ENCODE assay signal across 9 mouse cellular contexts in the genomic region with DNA sequence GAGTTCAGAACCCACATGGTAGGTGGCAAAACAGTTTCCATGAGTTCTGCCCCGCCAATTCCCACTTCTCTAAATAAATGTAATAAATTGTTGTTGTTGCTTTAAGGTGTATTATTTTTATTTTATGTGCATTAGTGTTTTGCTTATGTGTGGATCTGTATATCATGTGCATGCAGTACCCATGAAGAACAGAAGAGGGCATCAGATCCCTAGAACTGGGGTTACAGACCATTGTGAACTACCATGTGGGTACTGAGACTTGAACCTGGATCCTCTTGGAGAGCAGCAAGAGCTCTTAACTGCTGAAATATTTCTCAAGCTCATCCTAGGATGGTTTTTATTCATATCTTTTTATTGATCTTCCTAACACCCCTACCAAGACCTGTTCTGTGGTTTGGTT. TPM values are rescaled to one million over a fixed set of nuclear protein-coding genes. Genes with fewer than 3 reads are reported as not detected.
A peak's percentile ranks its signal among the peaks of the same experiment; 100 is the strongest.
DNase-seq lines count a peak whose midpoint lies in the region; ATAC-seq and TF ChIP-seq lines count a peak whose summit lies in the region.
"Had no signal": no experiment of that assay in that cellular context is flagged by ENCODE, and none has a peak within 500 bp of the region (broad histone marks: within the 10 kb centered on the region; RNA-seq: fewer than 3 reads in every experiment).

No protein-coding gene starts in this region.

- H3K9me3 ChIP-seq in hindbrain, embryonic 10.5 days, result no peaks in the 10 kb centered on the region
- H3K9me3 ChIP-seq in hindbrain, embryonic 13.5 days, result no peaks in the 10 kb centered on the region
- H3K9me3 ChIP-seq in ES-Bruce4 (replicated peaks; ENCODE audit: control insufficient read depth, insufficient read depth, low read length, poor library complexity, severe bottlenecking), result no peaks in the 10 kb centered on the region
- H3K9me3 ChIP-seq in lung, embryonic 14.5 days (ENCODE audit: low read depth, low read length), result no peaks in the 10 kb centered on the region
- H3K9me3 ChIP-seq: neural tube, embryonic 12.5 days had no signal

- TF ChIP-seq CTCF in ES-Bruce4 (IDR thresholded peaks at IDR 0.05; ENCODE audit: low read depth, low read length), result peak; percentile 8
- peak; percentile 70 for TF ChIP-seq CTCF in lung, embryonic 14.5 days (IDR thresholded peaks at IDR 0.05; ENCODE audit: low read depth)

- peaks cover 6% of the 10 kb centered on the region; the same call in 1 of the 2 replicates for H3K36me3 ChIP-seq in hindbrain, embryonic 10.5 days
- 0 out of 2 replicates have a peak, but pooled peaks cover 8% of the 10 kb centered on the region for H3K36me3 ChIP-seq in hindbrain, embryonic 13.5 days
- H3K36me3 ChIP-seq in ES-Bruce4 (ENCODE audit: control insufficient read depth, insufficient read depth, low read length, poor library complexity, severe bottlenecking), result no peaks in the 10 kb centered on the region
- H3K36me3 ChIP-seq in lung, embryonic 14.5 days (ENCODE audit: insufficient read depth), result no peaks in the 10 kb centered on the region

- no peak for ATAC-seq in hindbrain, embryonic 13.5 days (ENCODE audit: low FRiP score)
- ATAC-seq in lung, embryonic 14.5 days (ENCODE audit: insufficient read depth), result no peak

- H3K4me1 ChIP-seq in hindbrain, embryonic 10.5 days (replicated peaks), result peaks cover 21% of the 10 kb centered on the region
- H3K4me1 ChIP-seq in hindbrain, embryonic 13.5 days (replicated peaks), result peaks cover 39% of the 10 kb centered on the region
- no peaks in the 10 kb centered on the region for H3K4me1 ChIP-seq in ES-Bruce4 (ENCODE audit: control insufficient read depth, insufficient read depth, low read length)
- no peaks in the 10 kb centered on the region; the same call in 1 of the 2 replicates for H3K4me1 ChIP-seq in lung, embryonic 14.5 days (ENCODE audit: insufficient read depth)

- H3K9ac ChIP-seq in hindbrain, embryonic 13.5 days, result no peak overlapping the region
- no peak overlapping the region for H3K9ac ChIP-seq in ES-Bruce4 (ENCODE audit: low read depth, poor library complexity, severe bottlenecking)
- no peak overlapping the region for H3K9ac ChIP-seq in lung, embryonic 14.5 days
- H3K9ac ChIP-seq: neural tube, embryonic 12.5 days had no signal

- H3K4me2 ChIP-seq in hindbrain, embryonic 13.5 days, result no peak overlapping the region
- no peak overlapping the region for H3K4me2 ChIP-seq in lung, embryonic 14.5 days
- H3K4me2 ChIP-seq: neural tube, embryonic 12.5 days had no signal

- no peaks in the 10 kb centered on the region for H3K27me3 ChIP-seq in hindbrain, embryonic 10.5 days (ENCODE audit: insufficient read depth, poor library complexity, severe bottlenecking)
- no peaks in the 10 kb centered on the region for H3K27me3 ChIP-seq in hindbrain, embryonic 13.5 days
- no peaks in the 10 kb centered on the region for H3K27me3 ChIP-seq in ES-Bruce4 (ENCODE audit: control insufficient read depth, insufficient read depth, low read length, poor library complexity, severe bottlenecking)
- H3K27me3 ChIP-seq in lung, embryonic 14.5 days (ENCODE audit: insufficient read depth, low read length), result no peaks in the 10 kb centered on the region
- H3K27me3 ChIP-seq: neural tube, embryonic 12.5 days had no signal

- peak; percentile 10 for DNase-seq in hindbrain, embryonic 10.5 days (ENCODE audit: low spot score)
- peak; percentile 81 for DNase-seq in 3T3-L1 (ENCODE audit: low read depth, low spot score)
- peak; percentile 65 for DNase-seq in embryo, embryonic 10 days (ENCODE audit: low spot score)
- DNase-seq in lung, embryonic 14.5 days, result peak; percentile 65
- DNase-seq in thymus, postnatal 14 days, result peak; percentile 66
- DNase-seq in urinary bladder, postnatal 25 days (ENCODE audit: low spot score), result no peak

- TF ChIP-seq EP300 in ES-Bruce4 (IDR thresholded peaks at IDR 0.05; ENCODE audit: insufficient read depth, low read depth, low read length), result no peak

- H3K27ac ChIP-seq in hindbrain, embryonic 10.5 days, result no peak overlapping the region
- no peak overlapping the region for H3K27ac ChIP-seq in hindbrain, embryonic 13.5 days
- no peak overlapping the region for H3K27ac ChIP-seq in ES-Bruce4 (ENCODE audit: insufficient read depth, low read length)
- H3K27ac ChIP-seq in lung, embryonic 14.5 days (ENCODE audit: low read depth), result no peak overlapping the region
- H3K27ac ChIP-seq: neural tube, embryonic 12.5 days had no signal

- TF ChIP-seq POLR2A in ES-Bruce4 (IDR thresholded peaks at IDR 0.05; ENCODE audit: insufficient read depth, low read length), result no peak

- 73% methylated on average over 1 of the region's 1 CpGs for WGBS in hindbrain, embryonic 10.5 days
- 66% methylated on average over 1 of the region's 1 CpGs for WGBS in hindbrain, embryonic 13.5 days
- WGBS in lung, embryonic 14.5 days, result 74% methylated on average over 1 of the region's 1 CpGs

- H3K4me3 ChIP-seq in hindbrain, embryonic 10.5 days, result no peak overlapping the region
- no peak overlapping the region for H3K4me3 ChIP-seq in hindbrain, embryonic 13.5 days
- H3K4me3 ChIP-seq in ES-Bruce4 (ENCODE audit: low read depth, low read length), result no peak overlapping the region
- no peak overlapping the region for H3K4me3 ChIP-seq in lung, embryonic 14.5 days (ENCODE audit: low read depth, low read length)
- H3K4me3 ChIP-seq: neural tube, embryonic 12.5 days had no signal

RNA-seq across cellular contexts. Expression of gene Snap29, which starts 2.9 kb away (rescaled TPM):
- 11.9 and 12.9 TPM in 2 replicates for polyA plus RNA-seq in hindbrain, embryonic 10.5 days (2016; fragmentation: Nextera tagmentation; extraction: Ambion mirVana)
- polyA plus RNA-seq in hindbrain, embryonic 13.5 days (2015; fragmentation: Nextera tagmentation; extraction: Ambion mirVana), result 22.6 and 23.1 TPM in 2 replicates
- polyA plus RNA-seq in ES-Bruce4 (2011; ENCODE audit: insufficient read depth, insufficient read length, low read depth, missing spikeins), result 17.0 and 18.9 TPM in 2 replicates
- polyA plus RNA-seq in lung, embryonic 14.5 days (2014; fragmentation: Nextera tagmentation; extraction: Ambion mirVana), result 5.1 and 6.3 TPM in 2 replicates

RNA-seq across cellular contexts. Expression of gene Pi4ka, which starts 3.3 kb away (rescaled TPM):
- polyA plus RNA-seq in hindbrain, embryonic 10.5 days (2016; fragmentation: Nextera tagmentation; extraction: Ambion mirVana), result 38.8 and 48.4 TPM in 2 replicates
- 60.9 and 62.1 TPM in 2 replicates for polyA plus RNA-seq in hindbrain, embryonic 13.5 days (2015; fragmentation: Nextera tagmentation; extraction: Ambion mirVana)
- polyA plus RNA-seq in ES-Bruce4 (2011; ENCODE audit: insufficient read depth, insufficient read length, low read depth, missing spikeins), result 45.2 and 50.1 TPM in 2 replicates
- 33.8 and 37.9 TPM in 2 replicates for polyA plus RNA-seq in lung, embryonic 14.5 days (2014; fragmentation: Nextera tagmentation; extraction: Ambion mirVana)

RNA-seq across cellular contexts. Expression of gene Crkl, which starts 48.9 kb away (rescaled TPM):
- polyA plus RNA-seq in hindbrain, embryonic 10.5 days (2016; fragmentation: Nextera tagmentation; extraction: Ambion mirVana), result 75.8 and 81.5 TPM in 2 replicates
- 79.1 and 86.2 TPM in 2 replicates for polyA plus RNA-seq in hindbrain, embryonic 13.5 days (2015; fragmentation: Nextera tagmentation; extraction: Ambion mirVana)
- 45.7 and 48.9 TPM in 2 replicates for polyA plus RNA-seq in ES-Bruce4 (2011; ENCODE audit: insufficient read depth, insufficient read length, low read depth, missing spikeins)
- 61.9 and 74.1 TPM in 2 replicates for polyA plus RNA-seq in lung, embryonic 14.5 days (2014; fragmentation: Nextera tagmentation; extraction: Ambion mirVana)
